Mouse (Mus musculus) ES-CJ7 (cell line): Measurements from ENCODE around the gene Nmnat1.
"Not testable (repeated sequence)": the region's sequence is repeated elsewhere in the genome, so short reads cannot be mapped to it uniquely, and the experiment has no call there.

Experiments used
- DNase-seq: peaks from one replicate; pipeline ENCODE4 v3.0.0; 2011; ENCODE audit warnings: low read depth, low spot score

Nmnat1 gene

GRCm38 (mm10) chr4:149489415-149490240 lies 4.6 kb upstream of the Nmnat1 start:
- DNase-seq: no peak

GRCm38 (mm10) chr4:149487729-149488128 lies 2.7 kb upstream of the Nmnat1 start:
- no peak for DNase-seq

- peak; percentile 36 for DNase-seq
Observed at GRCm38 (mm10) chr4:149485825-149486206, 814 bp upstream of the Nmnat1 start.

- DNase-seq: no peak
Observed at GRCm38 (mm10) chr4:149484566-149484965, 436 bp downstream of the Nmnat1 start.

- DNase-seq: no peak
Observed at GRCm38 (mm10) chr4:149477078-149477477, 7.9 kb downstream of the Nmnat1 start, which contains the start of gene Tmem274. TSS of gene Tmem274 (plus strand) at chr4:149477378.

- no peak for DNase-seq
Observed at GRCm38 (mm10) chr4:149475096-149475495, 9.9 kb downstream of the Nmnat1 start.

GRCm38 (mm10) chr4:149469557-149469956 lies 15.4 kb downstream of the Nmnat1 start:
- no peak for DNase-seq

- peak; percentile 47 for DNase-seq
Observed at GRCm38 (mm10) chr4:149463435-149463950, 21.5 kb downstream of the Nmnat1 start.

GRCm38 (mm10) chr4:149462305-149462971 lies 22.6 kb downstream of the Nmnat1 start:
- no peak for DNase-seq

- DNase-seq: no peak
Observed at GRCm38 (mm10) chr4:149461579-149462304, 23.3 kb downstream of the Nmnat1 start.

GRCm38 (mm10) chr4:149460475-149460874 lies 24.5 kb downstream of the Nmnat1 start:
- DNase-seq: not testable (repeated sequence)

- DNase-seq: no peak
Observed at GRCm38 (mm10) chr4:149459425-149459824, 25.6 kb downstream of the Nmnat1 start.

- DNase-seq: no peak
Observed at GRCm38 (mm10) chr4:149458526-149458925, 26.5 kb downstream of the Nmnat1 start.

- DNase-seq: no peak
Observed at GRCm38 (mm10) chr4:149457831-149458430, 27.1 kb downstream of the Nmnat1 start.

GRCm38 (mm10) chr4:149457163-149457562 lies 27.8 kb downstream of the Nmnat1 start:
- not testable (repeated sequence) for DNase-seq

GRCm38 (mm10) chr4:149454879-149455278 lies 30.1 kb downstream of the Nmnat1 start, which contains the start of gene Rbp7:
TSS of gene Rbp7 (minus strand) at chr4:149454978.
- no peak for DNase-seq

GRCm38 (mm10) chr4:149454263-149454662 lies 30.7 kb downstream of the Nmnat1 start:
- DNase-seq: no peak

- peak; percentile 82 for DNase-seq
Observed at GRCm38 (mm10) chr4:149453656-149454055, 31.3 kb downstream of the Nmnat1 start.

- peak; percentile 52 for DNase-seq
Observed at GRCm38 (mm10) chr4:149450636-149451035, 34.4 kb downstream of the Nmnat1 start.

- peak; percentile 67 for DNase-seq
Observed at GRCm38 (mm10) chr4:149446309-149446708, 38.7 kb downstream of the Nmnat1 start.

- DNase-seq: peak; percentile 84
Observed at GRCm38 (mm10) chr4:149445868-149446267, 39.1 kb downstream of the Nmnat1 start.
